9 mouse cellular contexts compared by ENCODE assay signal in the genomic region with DNA sequence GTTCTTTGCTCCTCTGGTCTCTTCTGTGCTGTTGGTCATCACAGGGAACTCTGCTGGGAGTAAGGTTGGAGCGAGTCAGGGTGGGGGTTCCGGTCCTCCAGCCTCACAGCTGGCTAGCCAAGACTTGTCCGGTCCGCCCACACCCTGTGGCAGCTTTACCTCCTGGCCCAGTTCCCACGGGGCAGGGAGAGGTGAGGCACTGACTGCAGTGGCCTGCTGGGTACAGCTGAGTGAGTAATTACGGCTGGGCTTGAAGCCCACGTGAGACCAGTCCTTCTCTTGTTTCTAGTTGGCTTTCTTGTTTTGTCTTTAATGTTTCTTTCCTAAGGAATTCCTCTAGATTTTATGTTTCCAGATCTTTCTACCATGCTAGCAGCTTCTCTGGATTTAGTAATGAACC. TPM values are rescaled to one million over a fixed set of nuclear protein-coding genes. Genes with fewer than 3 reads are reported as not detected.
DNase-seq lines count a peak whose midpoint lies in the region; ATAC-seq and TF ChIP-seq lines count a peak whose summit lies in the region.
"Had no signal": no experiment of that assay in that cellular context is flagged by ENCODE, and none has a peak within 500 bp of the region (broad histone marks: within the 10 kb centered on the region; RNA-seq: fewer than 3 reads in every experiment).

No protein-coding gene starts in this region.

- peaks cover 40% of the 10 kb centered on the region for H3K4me1 ChIP-seq in brown adipose tissue, adult 24 weeks (ENCODE audit: control insufficient read depth, insufficient read depth, insufficient read length, low read length)
- peaks cover 35% of the 10 kb centered on the region for H3K4me1 ChIP-seq in kidney, adult 2 months (ENCODE audit: control insufficient read depth, insufficient read depth, low read length)
- H3K4me1 ChIP-seq in midbrain, embryonic 13.5 days (replicated peaks): peaks cover 31% of the 10 kb centered on the region

- 0 out of 2 replicates have a peak overlapping the region, but pooled peaks have one; percentile 5 for H3K27ac ChIP-seq in brown adipose tissue, adult 24 weeks (replicated peaks; ENCODE audit: low read depth, low read length)
- no peak overlapping the region for H3K27ac ChIP-seq in kidney, adult 2 months (ENCODE audit: insufficient read depth, low read depth, low read length)
- H3K27ac ChIP-seq in midbrain, embryonic 13.5 days: 0 out of 2 replicates have a peak overlapping the region, but pooled peaks have one; percentile 41

- DNase-seq in adrenal gland, adult (ENCODE audit: inconsistent age in 2 of 2, low spot score in 1 of 2): peak; percentile 57 to 65
- DNase-seq in adrenal gland, postnatal 4 days (ENCODE audit: low spot score in 2 of 2): no peak
- peak; percentile 60 for DNase-seq in gastrocnemius, postnatal 25 days
- peak; percentile 88 for DNase-seq in kidney, adult 2 months
- no peak for DNase-seq in frontal cortex, postnatal 10 days (ENCODE audit: low spot score in 2 of 2)

- 9% methylated on average over 7 of the region's 7 CpGs for WGBS in kidney, adult 2 months
- 52% methylated on average over 7 of the region's 7 CpGs for WGBS in midbrain, embryonic 13.5 days

- no peak for ATAC-seq in midbrain, embryonic 13.5 days
- no peak for ATAC-seq in monocyte, adult 5-6 weeks (replicated peaks; ENCODE audit: insufficient number of reproducible peaks, low FRiP score, low TSS enrichment, poor library complexity, severe bottlenecking)

- H3K36me3 ChIP-seq in kidney, adult 2 months (ENCODE audit: control insufficient read depth, insufficient read depth, low read length): no peaks in the 10 kb centered on the region
- H3K36me3 ChIP-seq in midbrain, embryonic 13.5 days: no peaks in the 10 kb centered on the region

- 0 out of 2 replicates have a peak overlapping the region, but pooled peaks have one; percentile 17 for H3K9ac ChIP-seq in midbrain, embryonic 13.5 days (replicated peaks)

- no peak overlapping the region for H3K4me2 ChIP-seq in midbrain, embryonic 13.5 days (replicated peaks)

- no peaks in the 10 kb centered on the region for H3K27me3 ChIP-seq in kidney, adult 2 months (replicated peaks; ENCODE audit: control insufficient read depth, insufficient read depth, low read length)
- no peaks in the 10 kb centered on the region for H3K27me3 ChIP-seq in midbrain, embryonic 13.5 days

- no peak overlapping the region for H3K4me3 ChIP-seq in brown adipose tissue, adult 24 weeks (ENCODE audit: insufficient read depth, low read depth, low read length)
- no peak overlapping the region for H3K4me3 ChIP-seq in kidney, adult 2 months (ENCODE audit: insufficient read depth, low read depth, low read length)
- H3K4me3 ChIP-seq in midbrain, embryonic 13.5 days (replicated peaks): no peak overlapping the region

- no peaks in the 10 kb centered on the region for H3K9me3 ChIP-seq in midbrain, embryonic 13.5 days

- TF ChIP-seq CTCF in kidney, adult 2 months (conservative IDR thresholded peaks at IDR 0.05; ENCODE audit: insufficient read depth, insufficient read length, low read depth, low read length): no peak

- no peak for TF ChIP-seq POLR2A in kidney, adult 2 months (IDR thresholded peaks at IDR 0.05; ENCODE audit: low read depth, low read length)

RNA-seq across cellular contexts. Expression of a gene that starts 22.8 kb away (rescaled TPM):
- total RNA-seq in adrenal gland, postnatal 4 days (2021): 10 to 100 TPM; 67.7 to 67.8 TPM
- 14.5 and 18.5 TPM in 2 replicates for polyA plus RNA-seq in brown adipose tissue, adult 24 weeks (2012; ENCODE audit: insufficient read depth, insufficient read length, missing spikeins)
- 10 to 100 TPM; 26.3 to 27.2 TPM for total RNA-seq in gastrocnemius, postnatal 25 days (2021)
- polyA plus RNA-seq in kidney, adult 2 months (2012; rRNA removed): 73.1 and 91.8 TPM in 2 replicates
- polyA plus RNA-seq in midbrain, embryonic 13.5 days (2015; fragmentation: Nextera tagmentation; extraction: Ambion mirVana): 10.7 and 14.2 TPM in 2 replicates
- 50.8 to 81.3 TPM (median 55.8 TPM) in 3 replicates for total RNA-seq in monocyte, adult 5-6 weeks (2017)

RNA-seq across cellular contexts. Expression of a gene that starts 30.2 kb away (rescaled TPM):
- total RNA-seq in adrenal gland, postnatal 4 days (2021): not detected
- polyA plus RNA-seq in brown adipose tissue, adult 24 weeks (2012; ENCODE audit: insufficient read depth, insufficient read length, missing spikeins): not detected in 2 replicates
- total RNA-seq in gastrocnemius, postnatal 25 days (2021): not detected
- polyA plus RNA-seq in kidney, adult 2 months (2012; rRNA removed): 0.29 TPM in 1 of 2 replicates, not detected in the other
- not detected in 2 replicates for polyA plus RNA-seq in midbrain, embryonic 13.5 days (2015; fragmentation: Nextera tagmentation; extraction: Ambion mirVana)
- not detected in 3 replicates for total RNA-seq in monocyte, adult 5-6 weeks (2017)
- total RNA-seq: gastrocnemius, postnatal 36 days had no signal

RNA-seq across cellular contexts. Expression of a gene that starts 33.6 kb away (rescaled TPM):
- total RNA-seq in adrenal gland, postnatal 4 days (2021): under 1 TPM in 1 of 2 experiments, not detected in 1; 0.36 TPM
- polyA plus RNA-seq in brown adipose tissue, adult 24 weeks (2012; ENCODE audit: insufficient read depth, insufficient read length, missing spikeins): not detected in 2 replicates
- total RNA-seq in gastrocnemius, postnatal 25 days (2021): 10 to 100 TPM; 22.6 to 24.7 TPM
- 0.86 and 1.0 TPM in 2 replicates for polyA plus RNA-seq in kidney, adult 2 months (2012; rRNA removed)
- not detected in 2 replicates for polyA plus RNA-seq in midbrain, embryonic 13.5 days (2015; fragmentation: Nextera tagmentation; extraction: Ambion mirVana)
- total RNA-seq in monocyte, adult 5-6 weeks (2017): 2.1 to 17.4 TPM (median 5.5 TPM) in 3 replicates

RNA-seq across cellular contexts. Expression of a gene that starts 45.6 kb away (rescaled TPM):
- 10 to 100 TPM; 11.8 to 15.4 TPM for total RNA-seq in adrenal gland, postnatal 4 days (2021)
- 2.2 and 5.9 TPM in 2 replicates for polyA plus RNA-seq in brown adipose tissue, adult 24 weeks (2012; ENCODE audit: insufficient read depth, insufficient read length, missing spikeins)
- total RNA-seq in gastrocnemius, postnatal 25 days (2021): 10 to 100 TPM; 17.4 to 17.7 TPM
- polyA plus RNA-seq in kidney, adult 2 months (2012; rRNA removed): 16.6 and 18.0 TPM in 2 replicates
- polyA plus RNA-seq in midbrain, embryonic 13.5 days (2015; fragmentation: Nextera tagmentation; extraction: Ambion mirVana): 5.2 and 6.5 TPM in 2 replicates
- 5.1 to 22.0 TPM (median 11.1 TPM) in 3 replicates for total RNA-seq in monocyte, adult 5-6 weeks (2017)

RNA-seq across cellular contexts. Expression of a gene that starts 52.7 kb away (rescaled TPM):
- not detected for total RNA-seq in adrenal gland, postnatal 4 days (2021)
- not detected in 2 replicates for polyA plus RNA-seq in brown adipose tissue, adult 24 weeks (2012; ENCODE audit: insufficient read depth, insufficient read length, missing spikeins)
- not detected for total RNA-seq in gastrocnemius, postnatal 25 days (2021)
- polyA plus RNA-seq in kidney, adult 2 months (2012; rRNA removed): not detected in 2 replicates
- not detected in 2 replicates for polyA plus RNA-seq in midbrain, embryonic 13.5 days (2015; fragmentation: Nextera tagmentation; extraction: Ambion mirVana)
- not detected in 3 replicates for total RNA-seq in monocyte, adult 5-6 weeks (2017)
- total RNA-seq: gastrocnemius, postnatal 36 days had no signal

Comparison
In these comparisons a context has a peak if more than half of its experiments do, and no peak if none do; other contexts are left out.
1. DNase-seq: peak in adrenal gland, adult (2 of 2), gastrocnemius, postnatal 25 days (single experiment) and kidney, adult 2 months (single experiment); none in adrenal gland, postnatal 4 days (0 of 2) and frontal cortex, postnatal 10 days (0 of 2).